Mouse (Mus musculus): ENCODE data around the gene Ramp3.

DNA sequence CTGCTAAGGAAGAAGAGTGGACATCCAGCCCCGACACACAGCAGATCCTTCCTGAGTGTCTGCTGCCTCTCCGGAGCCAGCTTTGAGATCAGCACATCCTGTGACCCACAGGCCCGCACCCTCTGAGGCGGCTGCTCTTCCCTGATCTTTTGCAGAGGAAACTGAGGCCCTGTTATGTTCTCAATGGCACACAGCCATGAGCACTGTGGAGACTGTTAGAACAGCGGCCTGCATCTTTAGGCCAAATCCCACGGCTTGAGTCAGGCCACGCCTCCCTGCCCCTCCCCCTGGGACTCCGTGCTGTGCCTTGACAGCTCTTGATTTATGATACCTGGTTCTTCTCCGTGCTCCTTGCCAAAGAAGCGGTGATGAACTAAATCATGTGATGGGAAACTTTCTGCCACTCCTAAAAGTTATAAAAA is 22.1 kb downstream of the Ramp3 start:
- TF ChIP-seq CTCF (IDR thresholded peaks at IDR 0.05; ENCODE audit: extremely low read depth, insufficient read length, insufficient replicate concordance, low read depth, low read length) (no peak), POLR2A (IDR thresholded peaks at IDR 0.05; ENCODE audit: low read depth, low read length) (no peak)
